Mouse (Mus musculus) kidney, postnatal 10 days (tissue): ENCODE measurements around the gene Frmd4a.
A peak's percentile ranks its signal among the peaks of the same experiment; 100 is the strongest.

ENCODE experiments used
- DNase-seq: peaks from one replicate; pipeline ENCODE4 v3.0.0; 2021; ENCODE audit warnings: mixed read lengths

Gene Frmd4a

GRCm38 (mm10) chr2:4501257-4502027, 483.9 kb downstream of the Frmd4a start:
- DNase-seq: peak; percentile 74

GRCm38 (mm10) chr2:4504413-4504812, 486.9 kb downstream of the Frmd4a start:
- peak; percentile 17 for DNase-seq

GRCm38 (mm10) chr2:4505695-4506094, 488.2 kb downstream of the Frmd4a start:
- DNase-seq: no peak

- no peak for DNase-seq
These were observed 489.1 kb downstream of the Frmd4a start for GRCm38 (mm10) chr2:4506659-4507058.

GRCm38 (mm10) chr2:4507887-4508615, 490.5 kb downstream of the Frmd4a start:
- DNase-seq: no peak

GRCm38 (mm10) chr2:4508959-4509615, 491.6 kb downstream of the Frmd4a start:
- DNase-seq: peak; percentile 53

GRCm38 (mm10) chr2:4509739-4510138, 492.2 kb downstream of the Frmd4a start:
- peak; percentile 32 for DNase-seq

GRCm38 (mm10) chr2:4510208-4511079, 492.9 kb downstream of the Frmd4a start:
- DNase-seq: peak; percentile 79

GRCm38 (mm10) chr2:4511080-4511386, 493.5 kb downstream of the Frmd4a start:
- DNase-seq: peak; percentile 20

GRCm38 (mm10) chr2:4512607-4513006, 495.1 kb downstream of the Frmd4a start:
- peak; percentile 56 for DNase-seq

- DNase-seq: no peak
These were observed 498.4 kb downstream of the Frmd4a start for GRCm38 (mm10) chr2:4515910-4516309.

GRCm38 (mm10) chr2:4516819-4517552, 499.5 kb downstream of the Frmd4a start:
- DNase-seq: peak; percentile 77

GRCm38 (mm10) chr2:4517553-4518125, 500.1 kb downstream of the Frmd4a start:
- DNase-seq: peak; percentile 66

- no peak for DNase-seq
These were observed 501.0 kb downstream of the Frmd4a start for GRCm38 (mm10) chr2:4518549-4518948.

- DNase-seq: no peak
These were observed 505.4 kb downstream of the Frmd4a start for GRCm38 (mm10) chr2:4522769-4523487.

- DNase-seq: no peak
These were observed 509.6 kb downstream of the Frmd4a start for GRCm38 (mm10) chr2:4527094-4527493.

- no peak for DNase-seq
These were observed 511.8 kb downstream of the Frmd4a start for GRCm38 (mm10) chr2:4529254-4529729.

GRCm38 (mm10) chr2:4531533-4532197, 514.1 kb downstream of the Frmd4a start:
- DNase-seq: peak; percentile 65

- DNase-seq: no peak
These were observed 514.7 kb downstream of the Frmd4a start for GRCm38 (mm10) chr2:4532198-4532568.

- DNase-seq: peak; percentile 24
These were observed 515.4 kb downstream of the Frmd4a start for GRCm38 (mm10) chr2:4532945-4533344.
